Mouse (Mus musculus) urinary bladder, postnatal 4 days (tissue): Measurements from ENCODE around the gene Gpc4.

ENCODE experiments used
- DNase-seq, 2 experiments: peaks; one replicate each; pipeline ENCODE4 v3.0.0; 2021 to 2022; ENCODE audit warnings: low spot score in 2 of 2

The Gpc4 gene

DNA sequence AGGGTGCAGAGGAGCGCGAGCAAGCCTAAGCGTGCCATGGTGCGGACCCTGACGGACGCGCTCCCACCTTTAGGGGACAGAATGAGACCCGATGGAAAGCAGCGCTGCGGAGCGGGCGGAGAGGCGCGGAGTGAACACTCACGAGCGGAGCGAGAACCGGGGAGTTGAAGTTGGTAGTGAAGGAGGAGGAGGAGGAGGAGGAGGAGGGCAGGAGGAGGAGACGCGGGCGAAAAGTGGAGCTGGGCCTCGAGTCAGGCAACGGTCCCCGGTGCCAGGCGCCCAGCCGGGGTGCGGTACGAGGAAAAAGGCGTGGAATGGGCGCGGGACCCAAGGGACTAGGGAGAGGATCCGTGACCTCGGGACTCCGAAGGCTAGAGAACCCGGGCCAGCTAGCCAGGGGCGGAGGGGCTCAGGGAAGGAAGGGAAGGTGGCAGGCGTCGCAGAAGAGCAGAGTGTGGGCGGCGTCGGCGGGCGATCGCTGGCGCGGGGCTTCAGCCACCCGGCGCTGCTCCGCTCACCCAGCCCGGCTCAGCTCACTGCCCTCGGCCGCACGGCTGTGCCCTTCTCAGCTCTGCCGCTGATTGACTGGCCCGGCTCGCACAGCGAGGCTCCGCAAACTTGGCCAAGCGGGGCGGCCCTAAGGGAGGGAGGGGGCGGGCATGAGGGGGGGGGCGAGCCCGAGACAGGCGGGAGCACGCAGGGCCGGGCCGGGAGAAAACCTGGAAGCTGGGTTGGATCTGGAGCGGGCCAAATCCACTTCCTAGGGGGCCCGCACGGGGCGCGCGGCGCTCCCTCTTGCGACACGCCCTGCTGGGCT is at the start of gene Gpc4:
Gpc4 (minus strand) TSS at position 515 of the 817 bp plus-strand sequence.
- peak; percentile 74 to 80 for DNase-seq

DNA sequence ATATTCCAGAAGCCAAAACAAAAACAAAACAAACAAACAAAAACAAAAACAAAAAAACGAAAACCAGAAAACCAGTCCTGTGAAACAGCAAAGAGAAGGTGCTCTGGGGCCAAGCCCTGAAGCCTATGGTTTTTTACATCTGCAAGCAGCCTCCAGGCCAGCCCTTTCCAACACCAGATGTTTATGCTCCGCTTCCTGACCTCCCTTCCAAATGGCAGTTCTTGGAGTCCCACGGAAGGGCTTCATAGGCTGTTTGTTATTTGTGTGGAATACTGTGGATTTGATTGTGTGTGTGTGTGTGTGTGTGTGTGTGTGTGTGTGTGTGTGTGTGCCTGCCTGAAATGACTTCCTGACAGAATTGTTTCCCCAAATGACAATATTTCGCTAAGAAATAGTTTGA is 47.8 kb upstream of the Gpc4 start:
- no peak for DNase-seq

DNA sequence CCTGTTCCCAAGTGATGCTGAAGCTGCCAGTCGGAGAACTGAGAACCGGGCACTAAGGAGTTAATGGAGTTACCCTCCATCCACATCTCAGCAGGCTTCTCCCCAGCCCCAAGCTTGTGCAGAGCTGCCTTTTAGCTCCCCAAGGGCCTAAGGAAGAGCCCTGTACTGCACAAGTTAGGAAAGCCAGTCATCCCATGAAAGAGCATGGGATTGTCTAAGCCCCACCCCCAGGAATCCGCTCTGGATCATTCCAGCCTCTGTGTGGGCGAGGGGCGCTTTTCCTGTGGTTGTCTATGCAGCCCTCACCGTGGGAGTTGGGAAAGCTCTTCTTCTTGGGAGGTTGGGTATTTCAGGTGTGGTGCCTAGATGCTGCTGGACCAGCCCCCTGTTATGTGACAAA is 34.8 kb upstream of the Gpc4 start:
- DNase-seq = no peak

DNA sequence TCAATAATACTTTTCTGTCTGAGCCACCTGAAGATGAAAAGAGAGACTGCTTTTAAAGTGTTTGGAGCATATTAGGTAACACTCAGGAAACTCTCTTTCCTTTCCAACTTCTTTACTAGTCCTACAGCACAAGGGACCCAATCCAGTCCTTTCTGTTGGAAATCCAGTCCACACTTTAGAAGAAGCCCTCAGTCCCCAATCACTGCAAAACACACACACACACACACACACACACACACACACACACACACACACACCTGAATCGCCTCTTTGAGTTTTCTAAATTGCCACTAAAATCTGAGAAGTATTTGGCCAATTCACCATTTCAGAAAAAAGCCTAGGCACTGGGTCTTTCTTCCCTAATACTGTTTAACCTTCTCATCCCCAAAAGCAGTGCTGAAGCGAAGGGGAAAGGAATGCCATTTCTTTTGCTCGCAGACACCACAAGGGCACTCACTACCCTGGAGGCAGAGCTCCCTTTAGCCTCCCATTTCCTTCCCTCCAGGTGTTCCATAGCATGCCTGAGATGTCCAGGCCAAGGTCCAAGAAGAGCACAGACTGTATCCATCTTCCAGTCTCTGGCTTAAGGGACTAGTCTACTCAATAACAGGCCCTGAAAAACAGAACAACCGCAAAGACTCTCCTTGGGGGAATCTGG is 28.4 kb upstream of the Gpc4 start:
- DNase-seq = no peak

DNA sequence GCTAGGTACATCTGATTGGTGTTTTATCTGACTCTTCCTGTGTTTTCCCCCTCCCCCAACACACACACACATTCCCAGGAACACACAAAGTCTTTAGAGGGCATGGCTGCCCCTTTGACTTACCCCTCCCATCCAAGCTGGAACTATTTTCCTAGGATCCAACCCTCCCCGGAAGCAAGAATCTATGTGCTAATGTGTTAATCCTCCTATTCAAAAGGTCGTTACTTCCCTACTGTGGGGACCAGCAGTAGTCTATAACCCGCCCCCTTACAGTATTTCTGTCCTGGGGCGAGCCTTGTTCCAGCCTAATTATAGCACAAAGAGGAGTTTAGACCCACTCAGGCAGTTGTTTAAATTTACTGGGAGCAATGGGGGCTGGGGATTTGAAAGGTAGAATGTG is 24.0 kb upstream of the Gpc4 start:
- no peak for DNase-seq

DNA sequence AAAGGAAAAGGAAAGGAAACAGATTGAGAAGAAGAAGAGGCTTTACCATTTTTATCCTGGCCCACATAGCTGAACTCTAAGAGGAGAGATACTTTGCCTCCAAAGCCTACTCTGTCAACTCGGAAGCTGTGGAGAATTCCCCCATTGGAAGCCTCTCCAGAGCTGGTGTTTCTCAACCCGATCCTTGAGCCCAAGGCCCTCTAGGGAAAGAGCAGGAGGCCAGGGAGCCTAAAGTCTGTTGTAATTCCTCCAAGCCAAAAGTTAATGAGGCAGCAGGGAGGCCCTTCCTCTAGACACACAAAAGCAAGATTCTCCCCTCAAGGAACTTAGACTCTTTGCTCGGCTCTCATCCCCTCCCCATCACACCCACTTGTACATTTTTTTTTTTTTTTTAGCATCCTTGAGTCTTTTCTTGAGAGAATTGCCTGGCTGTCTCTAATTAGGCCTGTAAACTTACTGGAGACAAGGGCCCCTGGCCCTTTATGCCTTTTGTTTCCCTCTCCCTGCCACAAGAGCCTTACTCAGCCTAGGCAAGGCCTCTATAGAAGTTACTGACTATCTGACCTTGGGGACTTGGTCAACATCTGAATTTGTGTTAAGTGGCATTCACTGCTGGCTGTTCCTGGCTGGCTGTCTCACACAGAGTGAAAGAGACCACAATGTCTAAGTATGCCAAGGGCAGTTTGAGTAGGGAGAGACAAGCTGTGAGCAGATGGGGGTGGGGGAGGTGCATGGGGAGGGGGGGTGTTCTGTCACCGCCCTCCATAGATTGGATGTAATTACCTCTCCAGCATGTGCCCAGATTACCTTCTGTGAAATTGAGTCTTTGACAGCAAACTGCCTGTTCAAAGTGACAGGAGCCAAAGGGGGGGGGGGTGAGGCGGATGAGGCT is 18.7 kb upstream of the Gpc4 start:
- no peak for DNase-seq

DNA sequence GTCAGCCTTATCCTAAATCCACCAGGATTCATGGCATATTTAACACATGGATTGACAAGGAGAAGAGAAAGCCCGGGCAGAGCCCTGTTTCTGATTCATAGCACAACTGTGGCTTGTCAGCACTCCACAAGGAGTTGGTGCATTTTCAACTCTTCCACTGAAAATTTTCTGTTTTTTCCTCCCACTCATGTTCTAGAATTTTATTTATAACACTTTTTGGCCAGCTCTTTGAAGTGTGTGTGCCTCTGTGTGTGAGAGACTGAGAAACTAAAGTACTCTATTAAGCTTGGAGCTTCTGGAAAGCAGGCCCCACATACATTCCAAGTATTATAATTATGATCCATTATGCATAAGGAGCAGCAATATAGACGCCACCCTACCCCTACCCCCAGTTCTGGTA is 16.3 kb upstream of the Gpc4 start:
- no peak for DNase-seq

DNA sequence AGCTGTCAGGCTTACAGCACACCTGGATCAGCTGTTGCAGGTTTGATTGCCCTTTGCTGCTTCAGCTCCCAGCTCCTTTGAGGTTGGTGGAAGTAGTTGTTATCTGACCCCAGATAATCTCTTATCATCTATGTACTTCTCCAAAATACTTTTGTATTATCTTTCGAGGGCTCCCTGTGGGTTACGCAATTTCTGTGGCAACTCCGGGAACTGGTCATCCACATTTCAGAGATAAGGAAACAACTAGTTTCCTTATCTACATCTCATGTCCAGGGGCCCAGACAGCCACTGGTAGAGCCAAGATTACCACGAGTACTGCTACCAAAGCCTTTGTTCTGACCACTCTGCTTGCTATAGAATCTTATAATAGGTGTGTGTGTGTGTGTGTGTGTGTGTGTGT is 12.0 kb upstream of the Gpc4 start:
- DNase-seq = no peak

DNA sequence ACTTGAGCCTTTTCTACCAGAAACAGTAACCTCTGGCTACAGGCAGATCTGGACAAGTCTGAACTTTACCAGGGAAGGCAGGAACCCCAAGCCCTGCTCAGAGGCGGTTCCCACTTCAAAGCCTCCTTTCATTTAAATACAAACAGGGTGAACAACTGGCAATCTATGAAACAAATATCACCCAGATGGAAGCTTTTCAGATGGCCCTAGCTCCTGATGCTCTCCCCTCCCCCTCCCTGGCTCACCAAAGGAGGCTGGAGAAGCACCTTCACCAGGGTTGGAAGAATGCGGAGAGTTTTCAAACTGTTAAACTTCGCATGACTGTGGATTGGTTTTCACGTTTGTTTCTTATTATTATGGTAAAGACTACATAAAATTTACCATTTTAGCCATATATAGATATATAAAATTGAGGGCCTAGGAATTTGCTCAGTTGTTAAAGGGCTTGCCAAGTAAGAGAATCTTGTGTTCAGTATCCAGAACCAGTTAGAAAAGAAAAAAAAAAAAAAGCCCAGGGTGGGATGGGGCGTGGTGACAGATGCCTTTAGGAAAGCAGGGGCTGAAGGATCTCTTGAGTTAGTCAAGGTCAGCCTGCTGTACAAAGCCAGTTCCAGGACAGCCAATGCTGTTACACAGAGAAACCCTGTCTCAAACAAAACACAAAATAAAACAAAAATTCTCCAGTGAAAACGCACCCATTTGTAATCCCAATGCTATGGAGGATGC is 2.6 kb upstream of the Gpc4 start:
- no peak for DNase-seq

DNA sequence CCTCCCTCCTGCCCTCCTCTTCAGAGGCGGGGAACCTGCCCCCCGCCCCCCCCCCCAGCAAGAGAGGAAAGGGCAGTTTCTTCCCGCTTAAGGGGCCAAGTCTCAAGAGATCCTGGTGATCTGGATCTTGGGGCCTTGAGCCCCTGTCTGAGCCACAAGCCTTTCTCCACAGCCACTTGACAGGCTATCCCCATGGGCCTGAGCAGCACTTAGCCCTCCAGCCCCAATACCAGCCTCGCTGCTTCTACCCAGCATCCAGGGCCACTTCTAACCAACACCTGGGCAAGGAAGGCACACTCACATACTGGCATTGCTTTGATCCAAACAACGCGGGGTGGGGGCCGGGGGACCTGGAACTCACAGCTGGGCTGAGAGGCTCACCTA is 495 bp upstream of the Gpc4 start:
- DNase-seq = no peak

DNA sequence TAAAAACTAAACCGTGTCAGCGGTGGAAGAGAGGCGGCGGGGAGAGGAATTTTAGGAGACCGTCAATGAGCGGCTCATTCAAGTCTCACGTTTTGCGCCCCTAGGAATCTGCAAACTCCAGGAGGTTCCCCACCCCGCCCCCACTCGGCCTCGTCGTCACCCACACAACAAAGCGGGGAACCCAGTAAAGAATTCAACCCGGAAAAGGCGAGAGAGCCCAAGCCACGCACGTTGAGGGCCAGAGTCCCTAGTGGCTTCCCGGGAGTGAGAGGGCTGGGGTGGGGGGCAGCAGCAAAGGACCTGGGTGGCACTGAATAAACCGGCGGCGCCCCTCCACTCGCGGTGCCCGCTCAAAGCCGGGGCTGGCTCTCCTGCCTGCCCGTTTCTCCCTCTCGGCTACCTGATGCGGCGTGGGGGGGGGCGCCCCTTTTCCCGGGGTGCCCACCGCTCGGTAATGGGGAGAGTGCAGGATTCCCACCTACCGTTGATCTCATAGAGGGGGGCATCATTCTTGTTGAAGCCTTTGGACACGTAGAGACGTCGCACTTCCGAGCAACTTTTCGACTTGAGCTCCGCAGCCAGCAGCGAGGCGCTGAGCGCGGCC is 816 bp downstream of the Gpc4 start:
- DNase-seq = no peak

DNA sequence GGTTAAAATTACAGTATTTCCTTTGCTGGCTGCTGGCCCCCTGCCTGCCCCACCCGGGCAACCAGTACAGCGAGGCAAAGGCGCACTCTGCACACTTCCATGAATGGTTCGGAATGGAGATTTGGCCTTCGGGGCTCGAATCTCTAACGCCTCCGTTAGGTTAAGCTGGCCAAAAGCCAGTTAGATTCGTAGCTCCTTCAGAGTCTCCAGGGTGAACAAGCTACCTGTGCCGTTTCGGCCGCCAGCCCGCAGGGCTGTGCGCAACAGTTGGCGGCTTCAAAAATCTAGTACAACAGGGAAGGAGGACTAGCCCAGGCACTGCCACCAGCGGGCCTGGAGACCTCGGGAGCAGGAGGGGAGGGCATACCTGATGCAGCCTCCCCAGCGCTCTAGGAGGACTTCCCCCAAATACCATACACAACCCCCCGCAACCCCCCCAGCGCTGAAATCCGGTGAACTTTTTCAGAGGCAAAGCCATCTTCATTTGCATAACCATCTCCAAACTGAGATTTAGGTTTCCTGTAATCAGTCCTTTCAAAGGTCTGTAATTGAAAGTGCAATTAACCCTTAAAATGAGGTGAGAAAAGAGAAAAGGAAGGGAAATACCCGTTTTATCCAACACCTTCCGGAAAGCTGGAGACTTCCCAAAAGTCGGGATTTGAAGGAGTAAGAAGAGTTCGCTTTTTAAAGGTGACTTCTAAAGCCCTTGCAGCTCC is 1.5 kb downstream of the Gpc4 start:
- no peak for DNase-seq

DNA sequence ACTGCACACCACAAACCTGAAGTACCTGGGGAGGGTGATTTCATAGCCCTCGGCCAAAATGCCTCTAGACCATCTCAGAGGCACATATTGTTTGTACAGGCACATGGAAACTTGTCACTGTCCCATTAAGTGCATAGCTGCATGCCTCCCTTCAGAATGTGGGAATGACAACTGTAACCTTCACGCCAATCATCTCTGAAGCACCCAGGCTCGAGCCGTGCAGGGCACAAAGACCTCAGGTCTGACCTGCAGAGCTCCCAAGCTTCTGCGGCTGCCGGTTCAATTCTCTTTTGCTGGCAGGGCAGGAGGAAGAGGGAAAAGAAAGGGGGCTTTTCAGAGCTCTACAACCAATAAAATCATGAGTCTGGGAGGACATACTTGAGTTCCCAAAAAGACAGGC is 2.3 kb downstream of the Gpc4 start:
- DNase-seq = no peak

DNA sequence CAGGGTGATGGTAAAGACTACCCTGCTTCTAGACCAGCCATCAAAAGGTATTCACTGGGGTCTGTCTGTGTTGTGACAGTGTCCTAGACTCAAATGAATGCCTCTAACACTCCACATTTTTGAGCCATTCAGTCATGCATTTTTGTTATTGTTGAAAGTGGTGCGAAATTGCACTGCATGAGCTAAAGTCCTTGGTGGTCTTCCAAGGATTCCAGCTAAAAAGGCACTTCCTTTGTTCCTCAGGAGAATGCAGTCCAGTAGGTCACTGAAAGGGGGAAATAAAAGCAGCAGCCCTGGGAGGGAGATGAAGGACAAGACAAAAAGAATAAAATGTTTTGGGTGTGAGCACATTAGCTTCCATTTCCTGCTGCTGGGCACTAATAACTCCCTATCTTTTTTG is 2.8 kb downstream of the Gpc4 start:
- no peak for DNase-seq

DNA sequence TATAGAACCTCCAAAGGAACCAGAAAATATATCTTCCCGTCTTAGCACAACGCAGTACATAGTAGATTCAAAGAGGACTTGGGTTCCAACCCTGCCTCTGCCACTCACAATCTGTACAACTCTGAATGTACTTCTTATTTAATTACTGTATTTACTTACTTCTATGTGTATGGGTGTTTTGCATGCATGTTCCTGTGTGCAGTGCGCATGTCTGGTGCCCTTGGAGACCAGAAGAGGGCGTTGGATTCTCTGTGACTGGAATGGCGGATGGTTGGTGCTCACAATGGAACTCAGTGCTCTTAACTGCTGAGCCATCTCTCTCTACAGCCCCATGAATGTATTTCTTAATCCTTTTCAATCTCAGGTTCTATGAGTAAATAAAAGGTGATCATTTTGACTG is 5.4 kb downstream of the Gpc4 start:
- DNase-seq = no peak

DNA sequence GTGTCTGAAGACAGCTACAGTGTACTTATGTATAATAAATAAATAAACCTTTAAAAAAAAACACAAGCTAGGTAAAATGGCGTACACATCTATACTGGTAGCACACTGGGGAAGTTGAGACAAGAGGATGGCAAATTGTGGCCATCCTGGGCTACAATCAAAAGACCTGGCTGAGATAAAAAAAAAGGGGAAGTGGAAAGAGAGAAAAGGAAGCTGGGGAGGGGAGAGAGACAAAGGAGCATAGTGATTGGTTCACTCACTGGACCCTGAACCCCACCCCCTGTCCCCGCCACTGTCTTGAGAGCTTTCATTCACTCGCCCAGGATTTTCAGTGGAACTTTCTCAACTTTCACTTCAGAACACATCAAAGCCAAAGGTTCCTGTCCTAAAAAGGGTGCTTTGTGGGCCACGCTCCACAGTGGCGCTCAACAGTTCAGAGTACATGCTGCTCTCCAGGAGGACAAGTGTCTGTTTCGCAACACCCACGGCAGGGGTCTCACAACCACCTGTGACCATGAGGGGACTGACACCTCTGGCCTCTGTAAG is 9.6 kb downstream of the Gpc4 start:
- no peak for DNase-seq

DNA sequence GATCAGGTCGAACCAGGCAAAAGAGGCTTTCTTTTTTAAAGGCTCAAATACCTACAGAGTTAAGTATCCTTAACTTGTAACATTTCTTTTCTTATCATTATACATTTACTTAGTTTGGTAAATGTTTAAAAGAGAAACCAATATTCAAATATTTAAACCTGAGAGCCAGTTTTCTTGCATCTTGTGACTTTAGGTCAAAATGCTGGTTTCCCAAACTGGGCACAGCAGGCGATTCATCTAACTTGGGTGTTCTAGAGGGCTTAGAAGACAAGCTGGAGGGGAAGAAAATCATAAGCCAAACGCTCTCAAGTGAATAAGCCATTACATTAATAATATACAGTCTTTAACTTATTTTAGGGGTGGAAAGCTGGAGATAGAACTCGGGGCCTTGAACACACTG is 10.2 kb downstream of the Gpc4 start:
- DNase-seq = no peak

DNA sequence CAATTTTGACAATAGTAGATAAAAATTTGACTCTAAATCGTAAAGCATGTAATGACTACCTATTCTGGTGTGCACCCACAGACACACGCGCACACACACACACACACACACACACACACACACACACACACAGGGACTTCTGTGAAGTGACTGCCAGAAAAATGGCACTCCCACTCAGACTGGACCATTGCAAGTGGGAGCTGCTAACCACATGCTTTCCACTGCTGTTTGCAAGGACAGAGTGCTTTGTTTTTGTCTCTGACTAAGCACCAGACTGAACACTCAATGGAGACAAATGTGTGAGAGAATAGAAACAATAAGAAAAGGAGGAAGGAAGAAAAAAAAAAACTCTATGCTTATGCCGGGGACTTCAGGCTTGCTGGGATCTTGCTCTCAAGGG is 11.6 kb downstream of the Gpc4 start:
- DNase-seq = no peak

DNA sequence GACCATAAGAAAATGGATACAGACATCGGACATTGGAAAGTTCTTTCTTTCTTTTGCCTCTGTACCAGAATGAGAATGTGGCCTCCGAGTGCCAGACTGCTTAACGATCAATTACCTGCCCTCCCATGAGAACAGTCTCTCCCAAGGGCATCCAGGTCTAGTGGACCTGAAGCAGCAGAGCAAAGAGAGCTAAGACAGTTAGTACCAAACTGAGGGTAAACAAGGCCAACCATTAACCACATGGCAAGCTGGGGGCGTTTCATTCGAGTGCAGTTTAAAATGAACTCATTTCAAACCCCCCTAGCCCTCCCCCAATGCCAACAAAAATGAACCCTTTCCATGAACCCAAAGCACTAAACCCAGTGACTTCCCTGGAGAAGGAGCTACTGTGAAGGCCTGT is 12.1 kb downstream of the Gpc4 start:
- DNase-seq = no peak

DNA sequence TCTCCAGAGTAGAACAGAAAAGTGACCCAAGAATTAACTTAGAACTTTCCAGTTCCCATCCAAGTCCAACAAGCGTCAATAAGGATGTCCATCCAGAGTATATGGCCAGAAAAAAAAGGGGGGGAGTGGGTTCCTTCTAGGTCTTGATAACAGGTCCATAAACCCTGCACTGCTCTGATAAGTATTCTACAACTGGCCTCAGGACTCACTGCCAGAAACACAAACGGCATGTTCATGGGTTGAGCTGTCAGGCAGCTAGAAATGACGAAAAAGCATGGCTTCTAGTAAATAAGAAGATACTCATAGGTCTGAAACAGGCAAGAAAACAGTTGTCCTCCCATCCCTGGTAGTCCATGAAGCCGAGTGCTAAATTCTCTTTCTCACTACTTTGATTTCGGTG is 13.5 kb downstream of the Gpc4 start:
- no peak for DNase-seq

DNA sequence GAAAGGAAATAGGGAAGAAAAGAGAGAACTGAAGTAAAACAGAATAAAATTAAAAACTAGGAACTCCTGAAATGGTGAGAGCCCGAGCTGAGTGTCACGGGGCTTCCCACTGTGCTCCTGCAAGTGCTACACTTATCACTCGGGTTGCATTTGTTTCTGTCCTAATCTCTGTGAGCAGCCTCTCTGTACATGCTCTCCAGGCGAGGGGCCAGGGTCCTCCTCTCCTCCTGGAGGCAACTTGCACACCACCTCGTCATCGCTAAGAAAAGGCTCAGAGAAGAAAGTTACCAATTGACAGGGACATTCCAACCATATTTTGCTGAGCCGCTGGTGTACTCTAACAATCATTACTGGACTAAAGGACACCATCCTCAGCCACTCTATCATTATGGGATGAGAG is 14.0 kb downstream of the Gpc4 start:
- no peak for DNase-seq
